Mouse (Mus musculus) common myeloid progenitor, adult 5-6 weeks (primary cell): ENCODE data around the gene Sigmar1. TPM values are rescaled to one million over a fixed set of nuclear protein-coding genes. Genes with fewer than 3 reads are reported as not detected.

Source experiments
- total RNA-seq: library from RNA; stranded (forward); fragments of 200-1000, 187-1606 nt; gene quantifications from 2 replicates; pipeline ENCODE4 v1.2.3, GENCODE M21; 2017

The Sigmar1 gene
- total RNA-seq, 1 experiment from 2014 or later, result 86.9 TPM

Other genes starting within 250 kb of the Sigmar1 start
- gene 1110017D15Rik, start 238.8 kb downstream of the Sigmar1 start, total RNA-seq, result 0.58 TPM in 1 of 2 replicates, not detected in the other
- 0.64 and 3.2 TPM in 2 replicates for gene Fam219a, start 186.6 kb downstream of the Sigmar1 start, total RNA-seq
- not detected in 2 replicates for gene Dnaic1, start 186.4 kb downstream of the Sigmar1 start, total RNA-seq
- gene Enho, start 115.8 kb downstream of the Sigmar1 start, total RNA-seq, result not detected in 2 replicates
- gene Cntfr, start 59.1 kb downstream of the Sigmar1 start, total RNA-seq, result not detected in 2 replicates
- gene Il11ra1, start 56.2 kb downstream of the Sigmar1 start, total RNA-seq, result 104 and 110 TPM in 2 replicates
- 22.8 and 28.2 TPM in 2 replicates for gene Rpp25l, start 42.6 kb downstream of the Sigmar1 start, total RNA-seq
- gene Dctn3, start 33.0 kb downstream of the Sigmar1 start, total RNA-seq, result 62.8 and 92.5 TPM in 2 replicates
- gene Arid3c, start 25.0 kb downstream of the Sigmar1 start, total RNA-seq, result not detected in 2 replicates
- gene Galt, start 929 bp downstream of the Sigmar1 start, total RNA-seq, result 18.4 and 26.9 TPM in 2 replicates
- 7.3 and 18.8 TPM in 2 replicates for gene Ccl27a, start 18.1 kb upstream of the Sigmar1 start, total RNA-seq
- gene Gm21541, start 147.5 kb upstream of the Sigmar1 start, total RNA-seq, result not detected in 2 replicates
- 0.37 and 2.8 TPM in 2 replicates for gene Gm20878, start 185.4 kb upstream of the Sigmar1 start, total RNA-seq
- gene Fam205a4, start 209.9 kb upstream of the Sigmar1 start, total RNA-seq, result not detected in 2 replicates